Mouse (Mus musculus) neural tube, embryonic 13.5 days (tissue): ENCODE results near the gene Cfdp1. TPM values are rescaled to one million over a fixed set of nuclear protein-coding genes. Genes with fewer than 3 reads are reported as not detected.

Experiments
- ATAC-seq: fragments of 200-750 bp; cut with Nextera tagmentation; 2 replicates; pipeline ENCODE4 v1.8.0; 2017; ENCODE audit warnings: low read depth, mild to moderate bottlenecking, moderate TSS enrichment, moderate library complexity
- H3K27ac ChIP-seq: fragments of 300-500 bp; sonication (generic); replicated peaks from 2 replicates; pipeline ENCODE4 v1.5.1; 2015; ENCODE audit warnings: moderate library complexity, mild to moderate bottlenecking, inconsistent platforms
- H3K27me3 ChIP-seq: fragments of 300-500 bp; sonication (generic); 2 replicates; pipeline ENCODE4 v1.6.1; 2015; ENCODE audit warnings: mild to moderate bottlenecking, inconsistent platforms
- H3K36me3 ChIP-seq: fragments of 300-500 bp; sonication (generic); 2 replicates; pipeline ENCODE4 v1.6.1; 2015; ENCODE audit warnings: mild to moderate bottlenecking, inconsistent platforms
- H3K4me1 ChIP-seq: fragments of 300-500 bp; sonication (generic); replicated peaks from 2 replicates; pipeline ENCODE4 v1.6.1; 2015; ENCODE audit warnings: inconsistent platforms
- H3K4me2 ChIP-seq: fragments of 300-500 bp; sonication (generic); 2 replicates; pipeline ENCODE4 v1.6.1; 2015; ENCODE audit warnings: inconsistent platforms, mild to moderate bottlenecking, moderate library complexity
- H3K4me3 ChIP-seq: fragments of 300-500 bp; sonication (generic); 2 replicates; pipeline ENCODE4 v1.5.1; 2015; ENCODE audit warnings: mild to moderate bottlenecking, inconsistent platforms
- H3K9ac ChIP-seq: fragments of 300-500 bp; sonication (generic); 2 replicates; pipeline ENCODE4 v1.6.1; 2015; ENCODE audit warnings: moderate library complexity, mild to moderate bottlenecking, inconsistent platforms
- H3K9me3 ChIP-seq: fragments of 300-500 bp; sonication (generic); 2 replicates; pipeline ENCODE4 v1.6.1; 2016; ENCODE audit warnings: inconsistent platforms
- WGBS: fragments of 180-500 bp; shearing (Covaris S2); methylation state at CpG from one replicate; pipeline ENCODE4 v1.1.7; 2015; 5-methylcytosine and 5-hydroxymethylcytosine counted together
- polyA plus RNA-seq: library from polyadenylated mRNA; unstranded; fragments of >200 nt; fragmentation: Nextera tagmentation; extraction: Ambion mirVana; gene quantifications from 2 replicates; pipeline ENCODE4 v1.2.1, GENCODE M21; 2015

Cfdp1 gene
- polyA plus RNA-seq, 1 experiment from 2014 or later, result 197 TPM

DNA sequence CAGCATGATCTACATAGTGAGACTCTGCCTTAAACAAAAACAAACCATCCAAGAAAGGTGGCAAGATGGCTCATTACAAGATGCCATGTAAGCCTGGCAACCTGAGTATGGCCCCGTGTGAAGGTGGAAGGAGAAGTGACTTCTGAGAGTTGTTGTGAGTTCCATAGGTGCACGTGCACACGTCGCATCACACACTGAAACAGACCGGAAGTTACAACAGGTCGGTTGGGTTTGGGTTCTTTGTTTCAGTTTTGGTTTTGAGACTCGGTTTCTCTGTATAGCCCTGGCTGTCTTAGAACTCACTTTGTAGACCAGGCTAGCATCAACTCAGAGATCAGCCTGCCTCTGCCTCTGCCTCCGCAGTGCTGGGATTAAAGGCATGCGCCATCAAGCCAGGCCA lies 40.3 kb downstream of the Cfdp1 start:
- H3K36me3 ChIP-seq, result peaks cover 14% of the 10 kb centered on the region
- ATAC-seq, result no peak
- 97% methylated on average over 9 of the region's 9 CpGs for WGBS

DNA sequence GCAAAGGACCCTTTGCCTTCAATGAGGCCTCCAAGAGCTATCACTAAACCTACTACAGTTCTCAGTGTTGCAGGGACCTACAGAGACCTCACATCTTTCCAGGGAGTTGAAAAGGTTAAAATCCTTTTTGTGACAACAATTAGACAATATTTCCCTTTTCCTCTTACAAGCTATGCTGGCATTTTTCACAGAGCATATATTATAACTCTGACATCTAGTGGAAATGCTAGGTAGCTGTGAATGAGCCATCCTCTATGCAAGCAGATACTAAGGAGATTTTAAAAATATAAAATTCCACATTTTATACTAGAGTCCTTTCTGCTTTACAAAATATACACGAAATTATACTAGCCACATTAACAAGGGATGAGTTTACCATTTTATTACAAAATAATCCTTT lies 41.3 kb downstream of the Cfdp1 start:
- H3K27me3 ChIP-seq, result no peaks in the 10 kb centered on the region
- H3K4me2 ChIP-seq, result no peak overlapping the region
- H3K36me3 ChIP-seq, result peaks cover 14% of the 10 kb centered on the region
- H3K9me3 ChIP-seq, result no peaks in the 10 kb centered on the region
- ATAC-seq, result no peak
- WGBS, result 86% methylated on average over 1 of the region's 1 CpGs
- H3K27ac ChIP-seq, result no peak overlapping the region
- peaks cover 15% of the 10 kb centered on the region for H3K4me1 ChIP-seq
- no peak overlapping the region for H3K9ac ChIP-seq
- no peak overlapping the region for H3K4me3 ChIP-seq

More for the DNA sequence above, 40.3 kb downstream of the Cfdp1 start:
- no peak overlapping the region for H3K9ac ChIP-seq
- H3K4me2 ChIP-seq, result no peak overlapping the region
- H3K27me3 ChIP-seq, result no peaks in the 10 kb centered on the region
- no peak overlapping the region for H3K4me3 ChIP-seq
- no peak overlapping the region for H3K27ac ChIP-seq
- no peaks in the 10 kb centered on the region for H3K9me3 ChIP-seq
- H3K4me1 ChIP-seq, result peaks cover 14% of the 10 kb centered on the region

- H3K4me2 ChIP-seq, result no peak overlapping the region
- no peaks in the 10 kb centered on the region for H3K9me3 ChIP-seq
- H3K4me1 ChIP-seq, result peaks cover 15% of the 10 kb centered on the region
- H3K27ac ChIP-seq, result no peak overlapping the region
- H3K36me3 ChIP-seq, result peaks cover 14% of the 10 kb centered on the region
- no peak overlapping the region for H3K9ac ChIP-seq
- ATAC-seq, result no peak
- no peaks in the 10 kb centered on the region for H3K27me3 ChIP-seq
- no peak overlapping the region for H3K4me3 ChIP-seq
- 81% methylated on average over 2 of the region's 2 CpGs for WGBS
These were observed 43.3 kb downstream of the Cfdp1 start for GRCm38 (mm10) chr8:111810656-111811336.

DNA sequence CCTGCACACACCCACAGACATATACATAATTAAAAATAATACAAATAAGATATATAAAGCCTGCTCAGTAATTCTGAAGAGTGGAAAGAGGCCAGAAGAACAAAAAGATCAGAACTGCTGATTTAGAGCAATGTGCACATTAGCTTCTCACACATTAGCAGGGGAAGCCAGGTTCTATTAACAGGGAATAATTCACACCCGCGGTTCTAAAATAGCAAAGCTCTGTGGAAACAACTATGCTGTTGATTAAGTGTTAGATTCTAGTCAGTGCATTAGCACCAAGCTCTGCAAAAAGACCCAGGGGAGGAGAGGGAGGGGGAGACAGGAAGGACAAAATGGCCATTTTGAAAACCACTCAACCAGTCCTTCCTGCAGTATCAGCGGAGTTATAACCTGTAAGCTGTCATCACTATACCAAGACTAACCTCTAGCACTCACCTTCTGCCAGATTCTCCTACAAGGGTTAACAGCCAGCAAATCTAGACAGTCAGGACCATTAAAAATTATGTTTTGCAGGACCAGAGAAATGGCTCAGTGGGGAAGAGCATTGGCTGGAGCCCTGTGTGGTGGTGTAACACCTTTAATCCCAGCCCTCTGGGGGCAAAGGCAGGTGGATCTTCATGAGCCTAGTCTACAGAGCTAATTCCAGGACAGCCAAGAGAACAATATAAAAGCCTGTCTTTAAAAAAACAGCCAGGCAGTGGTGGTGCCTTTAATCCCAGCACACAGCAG lies 45.0 kb downstream of the Cfdp1 start:
- H3K4me1 ChIP-seq, result peaks cover 15% of the 10 kb centered on the region
- 71% methylated on average over 3 of the region's 3 CpGs for WGBS
- peak overlapping the region; percentile 46; the same call in 1 of the 2 replicates for H3K27ac ChIP-seq
- H3K36me3 ChIP-seq, result peaks cover 10% of the 10 kb centered on the region
- H3K27me3 ChIP-seq, result no peaks in the 10 kb centered on the region
- H3K9ac ChIP-seq, result no peak overlapping the region
- ATAC-seq, result no peak
- no peaks in the 10 kb centered on the region for H3K9me3 ChIP-seq
- no peak overlapping the region for H3K4me2 ChIP-seq
- no peak overlapping the region for H3K4me3 ChIP-seq

- H3K9me3 ChIP-seq, result no peaks in the 10 kb centered on the region
- H3K4me1 ChIP-seq, result peaks cover 15% of the 10 kb centered on the region
- H3K27ac ChIP-seq, result no peak overlapping the region
- H3K27me3 ChIP-seq, result no peaks in the 10 kb centered on the region
- ATAC-seq, result no peak
- no peak overlapping the region for H3K9ac ChIP-seq
- peaks cover 3% of the 10 kb centered on the region; the same call in 1 of the 2 replicates for H3K36me3 ChIP-seq
- 90% methylated on average over 3 of the region's 3 CpGs for WGBS
- no peak overlapping the region for H3K4me3 ChIP-seq
- H3K4me2 ChIP-seq, result no peak overlapping the region
These were observed 46.1 kb downstream of the Cfdp1 start for GRCm38 (mm10) chr8:111808006-111808405.

DNA sequence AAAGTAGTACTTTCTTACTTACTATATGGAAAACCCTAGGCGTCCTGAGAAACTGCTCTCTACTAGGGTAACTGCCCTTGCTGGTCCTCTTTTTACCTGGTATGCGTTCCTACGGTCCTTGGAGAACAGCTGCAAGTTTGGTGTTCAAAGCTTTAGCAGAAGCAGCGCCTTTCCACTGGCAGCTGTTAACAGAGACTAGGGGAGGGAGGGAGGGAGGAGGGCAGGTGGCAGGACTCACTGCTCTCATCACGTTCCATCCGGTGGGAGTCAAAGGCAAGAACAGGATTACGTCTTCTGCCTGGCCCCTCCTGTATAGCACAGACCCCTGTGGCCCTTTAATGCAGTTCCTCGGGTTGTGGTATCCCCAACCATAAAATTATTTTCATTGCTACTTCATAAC lies 50.7 kb downstream of the Cfdp1 start:
- Histone ChIP-seq H3K9ac (no peak overlapping the region), H3K4me1 (0 out of 2 replicates have a peak, but pooled peaks cover 11% of the 10 kb centered on the region)
- no peak for ATAC-seq

DNA sequence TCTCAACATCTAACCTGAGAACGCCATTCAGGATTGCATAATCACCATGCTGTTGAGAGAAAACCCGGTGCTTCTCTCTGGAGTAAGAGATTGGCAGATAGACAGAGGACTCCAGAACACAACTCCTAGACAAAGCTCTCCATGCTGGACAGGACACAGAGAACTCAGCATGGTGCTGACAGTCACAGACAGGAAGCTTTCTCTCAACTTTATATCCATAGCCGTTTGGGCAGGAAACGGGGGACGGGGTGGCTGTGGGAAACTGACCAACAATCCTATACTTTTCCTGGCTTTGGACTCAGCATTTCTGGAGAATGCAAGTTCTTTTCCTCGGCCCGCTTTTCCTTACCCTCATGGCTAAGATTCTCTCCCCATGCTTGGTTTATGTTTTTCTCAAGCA lies 51.8 kb downstream of the Cfdp1 start:
- ATAC-seq, result no peak
- Histone ChIP-seq H3K4me3 (no peak overlapping the region), H3K4me1 (0 out of 2 replicates have a peak, but pooled peaks cover 11% of the 10 kb centered on the region), H3K27me3 (no peaks in the 10 kb centered on the region), H3K4me2 (no peak overlapping the region), H3K9me3 (no peaks in the 10 kb centered on the region), H3K9ac (no peak overlapping the region), H3K36me3 (no peaks in the 10 kb centered on the region), H3K27ac (peak overlapping the region; percentile 43)
- 77% methylated on average over 7 of the region's 7 CpGs for WGBS

More for the DNA sequence above, 50.7 kb downstream of the Cfdp1 start:
- Histone ChIP-seq H3K9me3 (no peaks in the 10 kb centered on the region), H3K36me3 (no peaks in the 10 kb centered on the region), H3K4me3 (no peak overlapping the region), H3K27ac (no peak overlapping the region), H3K4me2 (no peak overlapping the region), H3K27me3 (no peaks in the 10 kb centered on the region)
- WGBS, result 75% methylated on average over 8 of the region's 8 CpGs

DNA sequence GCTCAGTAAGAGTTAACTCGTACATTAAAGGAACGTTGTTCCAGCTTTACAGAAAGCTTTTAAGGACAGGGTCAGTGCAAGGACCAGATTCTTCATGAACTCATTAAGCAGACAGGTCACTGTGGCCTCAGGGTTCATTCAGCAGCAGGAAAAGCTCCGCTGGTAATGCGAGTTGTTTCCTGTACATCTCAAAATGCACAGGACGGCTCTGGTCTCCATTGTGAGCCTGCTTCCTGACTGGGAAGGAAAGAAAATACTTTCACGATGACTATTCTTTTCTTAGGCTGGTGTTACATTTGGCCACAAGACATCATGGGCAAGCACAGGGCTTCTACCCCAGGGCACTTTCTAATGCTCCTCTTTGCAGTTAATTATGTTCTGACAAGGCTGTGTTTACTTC lies 52.6 kb downstream of the Cfdp1 start:
- Histone ChIP-seq H3K9me3 (no peaks in the 10 kb centered on the region), H3K27me3 (no peaks in the 10 kb centered on the region), H3K27ac (peak overlapping the region; percentile 15), H3K4me2 (no peak overlapping the region), H3K9ac (no peak overlapping the region), H3K4me3 (no peak overlapping the region), H3K36me3 (no peaks in the 10 kb centered on the region; the same call in 1 of the 2 replicates), H3K4me1 (0 out of 2 replicates have a peak, but pooled peaks cover 11% of the 10 kb centered on the region)
- no peak for ATAC-seq
- 53% methylated on average over 6 of the region's 6 CpGs for WGBS

DNA sequence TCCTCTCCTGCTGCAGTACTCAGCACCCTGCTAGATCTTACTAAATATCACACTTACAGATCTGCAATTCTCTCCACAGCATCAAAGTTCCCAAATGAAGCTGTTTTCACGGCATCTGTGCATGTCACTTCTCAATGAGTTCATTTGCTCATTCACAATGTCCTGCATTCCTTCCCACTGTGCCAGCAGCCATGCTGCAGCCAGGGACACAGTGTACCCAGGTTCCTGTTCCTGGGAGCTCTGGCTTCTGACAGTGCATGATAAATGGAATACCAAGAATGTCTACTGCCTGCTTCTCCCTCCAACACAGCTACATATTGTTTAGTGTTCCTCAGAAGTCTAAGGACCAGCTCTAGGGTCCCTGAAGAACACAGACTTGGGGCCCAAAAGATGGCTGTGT lies 57.6 kb downstream of the Cfdp1 start:
- 59% methylated on average over 1 of the region's 1 CpGs for WGBS
- ATAC-seq, result no peak

DNA sequence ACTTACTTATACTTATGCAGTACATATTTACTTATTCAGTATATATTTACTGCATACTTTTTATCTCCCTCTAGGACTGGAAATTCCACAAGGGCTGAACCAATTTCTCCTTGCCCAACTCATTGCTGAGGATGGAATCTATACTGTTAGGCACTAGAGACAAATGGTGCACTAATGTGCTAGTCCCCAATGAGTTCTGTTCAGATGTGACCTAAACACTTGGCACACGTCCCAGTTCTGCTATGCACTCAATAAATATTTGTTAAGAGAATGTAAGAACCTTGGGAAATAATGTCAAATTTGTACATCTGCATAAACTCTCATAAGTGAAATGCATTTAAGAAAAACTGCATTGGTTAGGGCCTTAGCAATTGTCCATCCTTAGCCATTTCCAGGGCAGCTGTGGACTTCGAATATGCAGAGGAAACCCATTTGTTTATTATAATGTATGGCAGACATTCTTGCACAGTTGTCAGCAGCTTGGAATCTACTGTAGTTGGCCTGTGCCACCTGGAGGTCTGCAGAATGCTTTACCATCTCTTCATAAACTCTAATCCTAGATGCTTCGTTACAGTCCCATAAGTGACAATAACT lies 60.7 kb downstream of the Cfdp1 start:
- 81% methylated on average over 3 of the region's 3 CpGs for WGBS
- ATAC-seq, result no peak
- Histone ChIP-seq H3K36me3 (no peaks in the 10 kb centered on the region; the same call in 1 of the 2 replicates), H3K4me2 (no peak overlapping the region), H3K4me1 (peaks cover 31% of the 10 kb centered on the region), H3K4me3 (no peak overlapping the region), H3K9ac (no peak overlapping the region), H3K27ac (0 out of 2 replicates have a peak overlapping the region, but pooled peaks have one; percentile 39), H3K27me3 (no peaks in the 10 kb centered on the region), H3K9me3 (no peaks in the 10 kb centered on the region)

More for the DNA sequence above, 57.6 kb downstream of the Cfdp1 start:
- Histone ChIP-seq H3K27me3 (no peaks in the 10 kb centered on the region), H3K36me3 (no peaks in the 10 kb centered on the region; the same call in 1 of the 2 replicates), H3K27ac (no peak overlapping the region), H3K4me1 (peaks cover 20% of the 10 kb centered on the region), H3K4me2 (no peak overlapping the region), H3K9me3 (no peaks in the 10 kb centered on the region), H3K9ac (no peak overlapping the region), H3K4me3 (no peak overlapping the region)

DNA sequence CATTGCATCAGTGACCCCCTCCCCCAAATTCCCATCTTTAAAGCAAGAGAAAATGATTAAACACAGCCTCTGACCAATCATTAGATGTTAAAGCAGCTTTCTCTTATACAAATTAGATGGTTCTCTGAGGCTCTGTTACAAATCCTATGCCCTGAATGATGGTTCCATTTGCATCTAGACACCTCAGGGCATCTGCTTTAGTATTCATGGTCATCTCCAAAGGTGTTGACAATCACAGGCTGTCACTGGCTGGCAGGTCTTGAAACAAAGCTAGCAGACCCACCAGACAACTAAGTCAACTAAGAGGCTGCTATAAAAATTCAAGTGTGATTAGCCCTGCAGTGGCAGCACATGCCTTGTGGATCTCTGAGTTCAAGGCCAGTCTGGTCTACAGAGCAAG lies 64.5 kb downstream of the Cfdp1 start:
- no peak for ATAC-seq
- no peak overlapping the region for H3K4me2 ChIP-seq
- H3K9me3 ChIP-seq, result no peaks in the 10 kb centered on the region
- no peaks in the 10 kb centered on the region for H3K36me3 ChIP-seq
- no peak overlapping the region for H3K4me3 ChIP-seq
- H3K27me3 ChIP-seq, result no peaks in the 10 kb centered on the region
- no peak overlapping the region for H3K9ac ChIP-seq
- H3K4me1 ChIP-seq, result peaks cover 63% of the 10 kb centered on the region
- 0 out of 2 replicates have a peak overlapping the region, but pooled peaks have one; percentile 23 for H3K27ac ChIP-seq

DNA sequence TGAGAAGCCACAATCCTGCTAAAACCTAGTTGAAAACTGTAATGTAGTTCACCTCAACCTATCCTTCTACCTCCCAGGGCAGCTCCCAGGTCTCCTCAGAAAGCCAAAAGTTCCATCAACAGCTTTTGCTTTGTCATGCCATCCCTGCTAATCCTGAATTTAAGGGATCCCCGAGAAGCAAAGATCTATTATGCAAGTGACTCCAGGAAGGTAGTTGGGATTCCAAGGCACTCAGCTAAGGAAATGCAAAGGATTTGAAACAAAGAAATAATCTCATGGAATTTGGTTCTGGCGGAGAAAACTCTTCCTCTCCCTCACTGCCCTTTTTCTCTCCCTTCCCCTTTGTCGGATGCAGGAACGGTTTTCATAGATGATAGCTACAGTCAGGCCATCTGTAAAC lies 64.9 kb downstream of the Cfdp1 start:
- Histone ChIP-seq H3K4me2 (no peak overlapping the region), H3K4me1 (peaks cover 59% of the 10 kb centered on the region), H3K27me3 (no peaks in the 10 kb centered on the region), H3K27ac (no peak overlapping the region), H3K9me3 (no peaks in the 10 kb centered on the region), H3K4me3 (no peak overlapping the region), H3K36me3 (no peaks in the 10 kb centered on the region), H3K9ac (no peak overlapping the region)
- ATAC-seq, result no peak
- WGBS, result 34% methylated on average over 4 of the region's 4 CpGs
